Mouse (Mus musculus) liver, adult 2 months (tissue): ENCODE data around the gene Tll1.

Experiments
- CTCF ChIP-seq: fragments of 200-500 bp; IDR thresholded peaks from 2 replicates; pipeline ENCODE4 v1.5.1; 2011; ENCODE audit warnings: low read depth, low read length, control low read depth
- POLR2A ChIP-seq: fragments of 200-500 bp; IDR thresholded peaks from 2 replicates; pipeline ENCODE4 v1.6.1; 2011; ENCODE audit warnings: low read length, control low read depth; ENCODE audit not compliant: insufficient read depth; ENCODE audit errors: extremely low read depth

- TF ChIP-seq CTCF = no peak
- no peak for TF ChIP-seq POLR2A
Observed at GRCm38 (mm10) chr8:64048556-64048955, 157.5 kb downstream of the Tll1 start.
